Mouse (Mus musculus) liver, embryonic 14.5 days (tissue): ENCODE results near the gene Zdhhc20.

Experiments used
- CTCF ChIP-seq: IDR thresholded peaks from 2 replicates; pipeline ENCODE4 v1.5.1; 2016; ENCODE audit warnings: antibody characterized with exemption, low read depth, control low read depth
- EP300 ChIP-seq: IDR thresholded peaks from 2 replicates; pipeline ENCODE4 v1.6.1; 2016; ENCODE audit warnings: antibody characterized with exemption, low read depth

DNA sequence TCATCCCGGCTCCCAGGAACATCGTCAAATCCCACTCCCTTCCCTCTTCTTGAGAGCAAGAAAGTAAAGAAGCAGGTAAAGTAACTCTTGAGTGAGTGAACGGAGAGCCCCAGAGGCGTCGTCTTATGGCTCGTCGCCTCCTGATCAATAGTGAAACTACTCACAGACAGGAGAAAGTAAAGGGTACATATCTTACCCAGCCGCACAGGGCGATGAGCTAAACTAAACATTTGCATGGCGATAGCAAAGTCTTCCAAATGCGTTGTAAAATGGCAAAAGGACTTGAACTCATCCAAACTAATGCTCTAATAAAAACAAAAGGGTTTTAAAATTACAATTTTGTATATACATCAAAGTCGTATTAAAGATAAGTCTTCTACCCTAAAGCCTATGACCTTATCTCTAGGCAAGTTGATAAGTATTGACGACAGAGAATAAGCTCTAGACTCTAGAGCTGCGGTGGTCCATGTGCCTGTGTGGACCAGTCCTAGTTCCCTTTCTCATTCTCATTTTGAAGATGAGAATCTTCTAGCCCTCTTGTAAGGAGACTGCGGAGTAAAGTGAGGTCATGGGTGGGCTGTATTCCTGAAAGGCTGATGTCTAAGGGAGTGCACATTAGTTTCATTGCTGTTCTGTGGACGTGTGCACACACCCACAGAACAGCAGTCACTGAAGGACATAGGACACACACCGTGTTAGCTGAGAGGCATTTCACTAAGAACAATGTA, 29.2 kb upstream of the Zdhhc20 start:
- TF ChIP-seq CTCF, result no peak
- TF ChIP-seq EP300, result no peak
